ENCODE assay signal across 16 mouse cellular contexts in the genomic region with DNA sequence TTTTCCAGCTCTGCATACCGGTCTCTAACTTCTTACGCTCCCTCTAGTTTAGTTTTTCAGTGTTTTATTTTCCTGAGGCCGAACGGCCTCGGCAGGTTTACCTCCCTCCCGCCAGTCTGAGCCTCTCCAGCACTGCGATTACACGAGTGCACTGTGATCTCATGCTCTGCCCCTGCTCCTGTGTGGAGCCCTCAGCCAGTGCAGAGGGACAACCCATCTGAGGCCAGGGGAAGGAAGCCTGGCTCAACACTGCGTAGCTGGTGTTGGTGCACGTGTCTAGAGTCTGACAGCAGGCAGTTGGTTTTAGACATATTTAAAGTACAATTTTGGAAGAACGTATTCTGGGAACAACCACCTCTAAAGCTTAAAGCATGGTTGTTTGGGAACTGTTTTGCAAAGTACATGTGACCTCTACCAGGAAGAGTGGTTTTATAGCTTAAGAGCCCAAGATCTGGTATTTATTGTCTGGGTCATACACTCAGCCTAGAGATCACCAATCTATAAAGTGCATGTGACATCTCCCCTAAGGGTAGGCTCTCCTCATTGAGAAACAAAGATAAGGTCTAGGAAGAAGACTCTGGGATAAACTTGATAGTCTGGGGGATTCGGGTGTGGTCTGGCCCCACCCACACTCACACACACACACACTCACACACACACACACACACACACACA.
"Had no signal": no experiment of that assay in that cellular context is flagged by ENCODE, and none has a peak within 500 bp of the region (broad histone marks: within the 10 kb centered on the region; RNA-seq: fewer than 3 reads in every experiment).

No protein-coding gene starts in this region.

- H3K4me1 ChIP-seq: limb, embryonic 13.5 days; midbrain, embryonic 12.5 days; neural tube, embryonic 15.5 days had no signal

- DNase-seq: kidney, adult 8-10 months; kidney, postnatal 36 days; layer of hippocampus, adult 9-11 months; layer of hippocampus, postnatal 36 days; lung, adult 2 months; lung, postnatal 4 days; right cerebral cortex, adult 18-20 months; right cerebral cortex, postnatal 25 days; thymus, postnatal 4 days had no signal

- ATAC-seq: hindbrain, postnatal 0 days; lung, postnatal 0 days had no signal

- H3K27ac ChIP-seq: hindbrain, postnatal 0 days; kidney, postnatal 0 days; limb, embryonic 13.5 days; midbrain, embryonic 12.5 days; neural tube, embryonic 15.5 days had no signal

- H3K4me3 ChIP-seq: limb, embryonic 13.5 days; megakaryocyte, embryonic 14.5 days; midbrain, embryonic 12.5 days; neural tube, embryonic 15.5 days had no signal

- H3K27me3 ChIP-seq: limb, embryonic 13.5 days; megakaryocyte, embryonic 14.5 days; midbrain, embryonic 12.5 days; neural tube, embryonic 15.5 days had no signal

- H3K9me3 ChIP-seq: limb, embryonic 13.5 days; megakaryocyte, embryonic 14.5 days; midbrain, embryonic 12.5 days; neural tube, embryonic 15.5 days had no signal

- H3K4me2 ChIP-seq: limb, embryonic 13.5 days; midbrain, embryonic 12.5 days; neural tube, embryonic 15.5 days had no signal

- H3K9ac ChIP-seq: limb, embryonic 13.5 days; midbrain, embryonic 12.5 days; neural tube, embryonic 15.5 days had no signal
